ENCODE assay signal across 12 mouse cellular contexts in genomic region chr11:17686806-17687205, GRCm38 (mm10).
A peak's percentile ranks its signal among the peaks of the same experiment; 100 is the strongest.
DNase-seq lines count a peak whose midpoint lies in the region; ATAC-seq and TF ChIP-seq lines count a peak whose summit lies in the region.
"Had no signal": no experiment of that assay in that cellular context is flagged by ENCODE, and none has a peak within 500 bp of the region (broad histone marks: within the 10 kb centered on the region; RNA-seq: fewer than 3 reads in every experiment).

No protein-coding gene starts in this region.

- no peak overlapping the region for H3K4me2 ChIP-seq in lung, embryonic 15.5 days
- peak overlapping the region; percentile 19 for H3K4me2 ChIP-seq in myocyte (ENCODE audit: low read depth)
- H3K4me2 ChIP-seq: liver, embryonic 12.5 days had no signal

- H3K4me3 ChIP-seq in lung, embryonic 15.5 days: no peak overlapping the region
- H3K4me3 ChIP-seq in embryonic fibroblast, embryonic 13.5 days (ENCODE audit: insufficient read depth, low read length): no peak overlapping the region
- H3K4me3 ChIP-seq in myocyte: no peak overlapping the region
- H3K4me3 ChIP-seq: liver, embryonic 12.5 days had no signal

- peak; percentile 14 to 39 for DNase-seq in heart, adult 18-20 months
- no peak for DNase-seq in heart, postnatal 25 days (ENCODE audit: low spot score)
- DNase-seq in lung, postnatal 14 days: no peak
- DNase-seq: cerebellum, adult 9-11 months; kidney, postnatal 25 days; retina, postnatal 1 day; thymus, postnatal 4 days had no signal

- no peaks in the 10 kb centered on the region for H3K27me3 ChIP-seq in lung, embryonic 15.5 days
- no peaks in the 10 kb centered on the region for H3K27me3 ChIP-seq in myocyte (ENCODE audit: control insufficient read depth, insufficient read depth, insufficient read length)
- H3K27me3 ChIP-seq: liver, embryonic 12.5 days had no signal

- intact Hi-C loops in heart, postnatal 25 days (cut with DNase I): loop anchor here (5.0 to 10.0 kb wide), 3 partner anchors 468 to 1340 kb away; no protein-coding TSS in a partner anchor

- H3K9me3 ChIP-seq in lung, embryonic 15.5 days: 0 out of 2 replicates have a peak, but pooled peaks cover 2% of the 10 kb centered on the region
- H3K9me3 ChIP-seq: liver, embryonic 12.5 days had no signal

- 59% methylated on average over 2 of the region's 2 CpGs for WGBS in lung, embryonic 15.5 days

- no peak for TF ChIP-seq POLR2A in embryonic fibroblast, embryonic 13.5 days (IDR thresholded peaks at IDR 0.05; ENCODE audit: low read depth, low read length)
- no peak for TF ChIP-seq POLR2A in myocyte (IDR thresholded peaks at IDR 0.05; ENCODE audit: insufficient read length, low read depth)

- no peak overlapping the region for H3K9ac ChIP-seq in lung, embryonic 15.5 days
- H3K9ac ChIP-seq: liver, embryonic 12.5 days had no signal

- H3K4me1 ChIP-seq in lung, embryonic 15.5 days: peaks cover 10% of the 10 kb centered on the region; the same call in 1 of the 2 replicates
- peaks cover 3% of the 10 kb centered on the region; the same call in 1 of the 2 replicates for H3K4me1 ChIP-seq in embryonic fibroblast, embryonic 13.5 days (ENCODE audit: control insufficient read depth, insufficient read depth, low read length)
- H3K4me1 ChIP-seq: liver, embryonic 12.5 days had no signal

- no peak for TF ChIP-seq CTCF in embryonic fibroblast, embryonic 13.5 days (IDR thresholded peaks at IDR 0.05; ENCODE audit: borderline replicate concordance, insufficient read depth, low read length)

- no peaks in the 10 kb centered on the region for H3K36me3 ChIP-seq in lung, embryonic 15.5 days
- no peaks in the 10 kb centered on the region for H3K36me3 ChIP-seq in myocyte (ENCODE audit: control insufficient read depth, insufficient read depth)
- H3K36me3 ChIP-seq: liver, embryonic 12.5 days had no signal

- ATAC-seq in lung, embryonic 15.5 days (ENCODE audit: borderline replicate concordance, extremely low read depth, low FRiP score, low TSS enrichment): no peak
- no peak for ATAC-seq in erythroblast, adult 5-6 weeks (replicated peaks; ENCODE audit: low FRiP score, poor library complexity, severe bottlenecking)
- ATAC-seq: liver, embryonic 12.5 days had no signal

- no peaks in the 10 kb centered on the region for H3K79me2 ChIP-seq in myocyte (ENCODE audit: control insufficient read depth, insufficient read depth)

- H3ac ChIP-seq in myocyte (ENCODE audit: control insufficient read depth, insufficient read length): no peak overlapping the region

- H3K27ac ChIP-seq in lung, embryonic 15.5 days: peak overlapping the region; percentile 58; the same call in 1 of the 2 replicates
- H3K27ac ChIP-seq in embryonic fibroblast, embryonic 13.5 days (ENCODE audit: insufficient read depth, low read length): peak overlapping the region; percentile 94
- H3K27ac ChIP-seq: liver, embryonic 12.5 days had no signal

TF ChIP-seq in myocyte, 11 proteins besides CTCF, POLR2A, EP300 and RAD21:
- TF ChIP-seq POLR2AphosphoS2 (IDR thresholded peaks at IDR 0.05; ENCODE audit: insufficient read length, low read depth) (no peak), CEBPB (IDR thresholded peaks at IDR 0.05; ENCODE audit: insufficient read depth, poor library complexity, severe bottlenecking) (no peak), REST (IDR thresholded peaks at IDR 0.05; ENCODE audit: insufficient read depth, insufficient read length) (no peak)

Comparison
In these comparisons a context has a peak if more than half of its experiments do, and no peak if none do; other contexts are left out.
1. DNase-seq: peak in heart, adult 18-20 months (2 of 2); none in heart, postnatal 25 days (single experiment) and lung, postnatal 14 days (single experiment).